Mouse (Mus musculus) ES-Bruce4 (cell line): ENCODE data around the gene Krtap2-4.

Experiments
- CTCF ChIP-seq: IDR thresholded peaks from one replicate; pipeline ENCODE4 v1.8.1; 2011; ENCODE audit warnings: low read depth, low read length
- EP300 ChIP-seq: IDR thresholded peaks from 2 replicates; pipeline ENCODE4 v1.6.1; 2011; ENCODE audit warnings: low read depth, low read length; ENCODE audit not compliant: insufficient read depth
- POLR2A ChIP-seq: IDR thresholded peaks from one replicate; pipeline ENCODE4 v1.8.1; 2011; ENCODE audit warnings: low read length; ENCODE audit not compliant: insufficient read depth

DNA sequence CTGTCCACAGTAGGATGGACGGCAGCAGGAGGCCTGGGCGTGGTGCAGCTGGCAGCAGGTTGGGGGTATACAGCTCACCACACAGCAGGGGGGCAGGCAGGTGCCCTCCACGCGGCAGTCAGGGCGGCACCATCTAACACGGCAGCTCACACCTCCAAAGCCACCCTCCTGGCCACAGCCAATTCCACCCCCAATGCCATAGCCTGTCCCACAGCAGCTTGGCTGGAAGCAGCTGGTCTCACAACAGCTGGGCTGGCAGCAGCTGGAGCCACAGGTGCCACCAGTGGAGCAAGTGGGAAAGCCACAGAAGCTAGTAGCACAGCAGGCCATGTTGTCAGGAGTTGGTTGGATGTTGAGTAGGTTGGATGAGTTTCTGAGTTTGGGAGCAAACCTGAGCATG lies 34.0 kb downstream of the Krtap2-4 start, which contains the start of gene Krtap1-5:
- TF ChIP-seq EP300 = no peak
- no peak for TF ChIP-seq CTCF
- TF ChIP-seq POLR2A = no peak
